Mouse (Mus musculus) midbrain, embryonic 14.5 days (tissue): ENCODE measurements around the gene Psd. TPM values are rescaled to one million over a fixed set of nuclear protein-coding genes. Genes with fewer than 3 reads are reported as not detected.

Source experiments
- ATAC-seq: fragments of 200-750 bp; cut with Nextera tagmentation; 2 replicates; pipeline ENCODE4 v1.8.0; 2017; ENCODE audit warnings: moderate number of reproducible peaks, moderate library complexity; ENCODE audit not compliant: low FRiP score, low TSS enrichment
- DNase-seq: peaks from one replicate; pipeline ENCODE4 v3.0.0-alpha.2; 2015
- H3K27ac ChIP-seq: fragments of 300-500 bp; sonication (generic); replicated peaks from 2 replicates; pipeline ENCODE4 v1.5.1; 2014; ENCODE audit warnings: mild to moderate bottlenecking, low read depth, low read length, moderate library complexity
- H3K27me3 ChIP-seq: fragments of 300-500 bp; sonication (generic); 2 replicates; pipeline ENCODE4 v1.6.1; 2014; ENCODE audit warnings: low read length, control low read depth, mixed read lengths; ENCODE audit not compliant: control insufficient read depth, insufficient read depth
- H3K36me3 ChIP-seq: fragments of 300-500 bp; sonication (generic); 2 replicates; pipeline ENCODE4 v1.6.1; 2014; ENCODE audit warnings: low read length, control low read depth; ENCODE audit not compliant: control insufficient read depth, insufficient read depth
- H3K4me1 ChIP-seq: fragments of 300-500 bp; sonication (generic); 2 replicates; pipeline ENCODE4 v1.6.1; 2014; ENCODE audit warnings: mild to moderate bottlenecking, antibody characterized with exemption, low read length, control low read depth; ENCODE audit not compliant: control insufficient read depth, insufficient read depth
- H3K4me2 ChIP-seq: fragments of 300-500 bp; sonication (generic); 2 replicates; pipeline ENCODE4 v1.6.1; 2014; ENCODE audit warnings: mild to moderate bottlenecking, low read length, moderate library complexity
- H3K4me3 ChIP-seq: fragments of 300-500 bp; sonication (generic); replicated peaks from 2 replicates; pipeline ENCODE4 v1.5.1; 2014; ENCODE audit warnings: low read depth, low read length
- H3K9ac ChIP-seq: fragments of 300-500 bp; sonication (generic); replicated peaks from 2 replicates; pipeline ENCODE4 v1.6.1; 2014; ENCODE audit warnings: mild to moderate bottlenecking, low read length, moderate library complexity
- H3K9me3 ChIP-seq: fragments of 300-500 bp; sonication (generic); 2 replicates; pipeline ENCODE4 v1.6.1; 2016; ENCODE audit warnings: low read length, control low read depth, mixed read lengths; ENCODE audit not compliant: control insufficient read depth
- WGBS: fragments of 180-500 bp; shearing (Covaris S2); extraction: QIAGEN DNeasy Blood & Tissue Kit; methylation state at CpG from one replicate; pipeline ENCODE4 v1.1.7; 2014; 5-methylcytosine and 5-hydroxymethylcytosine counted together
- polyA plus RNA-seq: library from polyadenylated mRNA; unstranded; fragments of >200 nt; fragmentation: Nextera tagmentation; extraction: Ambion mirVana; gene quantifications from 2 replicates; pipeline ENCODE4 v1.2.1, GENCODE M21; 2014

The Psd gene
- polyA plus RNA-seq, 1 experiment from 2014 or later: 112 TPM

DNA sequence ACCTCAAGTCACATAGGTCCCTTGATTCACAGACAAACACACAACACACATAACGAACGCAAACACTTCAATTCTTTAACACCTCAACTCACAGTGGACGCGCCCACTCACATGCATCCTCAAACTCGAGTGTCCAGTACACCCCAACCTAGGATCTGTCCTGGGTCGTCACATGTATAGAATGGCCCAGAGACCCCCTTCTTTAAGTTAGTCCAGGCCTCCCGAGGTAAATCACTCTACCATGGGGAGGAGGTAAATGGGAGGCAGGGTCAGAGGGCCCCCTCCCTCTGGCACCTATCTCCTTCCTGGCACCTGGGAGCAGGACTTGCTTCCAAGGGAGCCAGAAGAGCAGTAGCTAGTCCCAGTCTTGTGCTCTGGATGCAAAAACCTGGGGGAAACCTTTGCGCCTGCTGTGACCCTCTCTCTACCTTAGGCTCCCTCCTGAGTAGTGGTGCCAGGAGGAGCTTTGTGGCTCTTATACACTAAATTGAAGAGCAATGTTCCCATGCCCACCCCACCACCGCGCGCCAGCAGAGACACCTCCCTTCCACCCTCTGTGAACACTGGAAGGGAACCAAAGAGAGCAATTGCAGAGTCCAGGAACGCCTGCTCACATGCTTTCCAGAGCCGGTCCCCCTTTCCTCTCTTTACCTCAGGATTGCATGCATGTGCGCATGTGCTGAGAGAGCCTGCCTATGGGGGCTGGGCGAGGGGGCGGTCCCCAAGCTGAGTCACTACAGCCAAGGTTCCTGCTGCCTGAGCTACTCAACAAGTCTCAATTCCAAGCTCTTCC, 8.2 kb downstream of the Psd start:
- 11% methylated on average over 16 of the region's 16 CpGs for WGBS
- H3K4me1 ChIP-seq: peaks cover 52% of the 10 kb centered on the region
- peaks cover 49% of the 10 kb centered on the region for H3K27me3 ChIP-seq
- ATAC-seq: peak; percentile 41; the same call in 1 of the 2 replicates
- peak overlapping the region; percentile 73 for H3K4me2 ChIP-seq
- no peaks in the 10 kb centered on the region for H3K9me3 ChIP-seq
- H3K9ac ChIP-seq: no peak overlapping the region
- DNase-seq: peak; percentile 87
- H3K4me3 ChIP-seq: peak overlapping the region; percentile 54
- 0 out of 2 replicates have a peak overlapping the region, but pooled peaks have one; percentile 6 for H3K27ac ChIP-seq
- peaks cover 18% of the 10 kb centered on the region for H3K36me3 ChIP-seq

DNA sequence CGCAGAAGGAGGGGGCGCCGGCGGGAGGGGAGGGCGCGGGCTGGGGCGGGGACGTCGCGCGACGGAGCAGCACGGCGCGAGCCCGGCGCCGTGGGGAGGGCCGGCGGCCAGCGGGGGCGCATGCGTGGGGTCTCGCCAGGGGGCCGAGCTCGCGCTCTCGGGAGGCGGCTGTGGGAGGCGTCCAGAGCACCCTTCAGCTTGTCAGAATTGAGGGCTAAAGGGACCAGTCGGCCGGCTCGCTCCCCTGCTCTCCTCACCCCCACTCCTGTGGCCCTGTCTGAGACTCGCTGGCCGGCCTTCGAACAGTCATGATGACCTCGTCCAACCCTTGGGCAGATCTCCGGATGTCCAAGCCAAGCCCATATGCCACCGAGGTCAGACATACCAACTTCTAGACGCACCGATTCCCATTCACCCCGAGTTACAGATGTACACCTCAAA, 8.9 kb downstream of the Psd start:
- DNase-seq (peak; percentile 72), ATAC-seq (no peak)
- peaks cover 53% of the 10 kb centered on the region for H3K27me3 ChIP-seq

DNA sequence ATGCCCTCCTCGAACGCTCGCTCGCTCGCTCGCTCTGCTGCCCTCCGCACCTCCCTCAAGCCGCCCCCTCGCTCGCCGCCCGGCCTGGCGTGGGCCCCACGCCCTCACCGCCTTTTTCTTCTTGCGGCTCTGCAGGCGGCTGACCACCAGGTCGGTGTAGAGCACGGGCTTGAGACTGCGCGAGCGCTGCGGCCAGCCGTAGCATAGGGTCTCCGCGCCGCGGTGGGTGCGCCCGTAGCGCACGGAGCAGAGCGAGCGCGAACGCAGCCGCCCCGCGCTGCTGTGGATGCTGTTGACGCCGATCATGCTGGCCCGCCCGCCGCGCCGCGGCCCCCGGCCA, 9.4 kb downstream of the Psd start:
- Histone ChIP-seq H3K27me3 (peaks cover 53% of the 10 kb centered on the region), H3K27ac (peak overlapping the region; percentile 63)
- no peak for ATAC-seq

More for the DNA sequence above, 8.9 kb downstream of the Psd start:
- peak overlapping the region; percentile 54 for H3K4me3 ChIP-seq
- H3K4me1 ChIP-seq: peaks cover 52% of the 10 kb centered on the region
- H3K9ac ChIP-seq: peak overlapping the region; percentile 69
- 1% methylated on average over 38 of the region's 42 CpGs for WGBS
- peak overlapping the region; percentile 73 for H3K4me2 ChIP-seq
- H3K27ac ChIP-seq: peak overlapping the region; percentile 63
- no peaks in the 10 kb centered on the region for H3K9me3 ChIP-seq
- H3K36me3 ChIP-seq: peaks cover 23% of the 10 kb centered on the region

DNA sequence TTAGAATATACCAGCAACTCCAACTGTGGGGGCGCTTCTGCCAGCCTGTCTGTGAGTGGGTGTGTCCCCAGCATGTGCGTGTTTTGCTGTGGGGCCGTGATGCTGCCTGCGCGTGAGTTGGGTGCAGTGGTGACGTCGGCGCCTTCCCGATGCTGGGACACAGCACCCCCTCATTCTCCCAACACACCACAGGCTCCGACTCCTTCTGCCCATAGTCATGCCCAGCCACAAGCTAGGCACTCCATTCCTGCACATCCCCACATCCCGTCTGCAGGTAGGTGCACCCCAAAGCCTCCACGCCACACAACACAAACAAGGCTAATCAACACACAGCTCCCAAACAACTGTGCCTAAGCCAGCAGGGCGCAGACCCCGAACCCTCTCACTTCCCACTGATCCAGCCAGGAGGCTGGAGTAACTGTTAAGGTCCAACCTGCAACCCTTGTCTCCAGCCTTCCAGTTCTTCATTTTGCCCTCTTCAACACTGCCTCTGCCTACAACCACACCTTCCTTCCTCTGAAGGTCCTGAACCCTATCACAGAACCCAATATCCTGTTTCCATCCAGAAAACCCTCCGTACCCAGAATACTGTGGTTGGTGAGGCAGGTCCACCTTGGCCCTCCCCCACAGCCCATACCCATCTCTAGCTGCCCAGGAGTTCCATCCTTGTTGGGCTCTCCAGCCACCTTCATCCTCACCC, 10.0 kb downstream of the Psd start:
- Histone ChIP-seq H3K9ac (peak overlapping the region; percentile 69), H3K36me3 (peaks cover 31% of the 10 kb centered on the region), H3K27me3 (peaks cover 53% of the 10 kb centered on the region), H3K9me3 (no peaks in the 10 kb centered on the region), H3K27ac (peak overlapping the region; percentile 63; the same call in 1 of the 2 replicates), H3K4me1 (peaks cover 41% of the 10 kb centered on the region), H3K4me2 (peak overlapping the region; percentile 73), H3K4me3 (peak overlapping the region; percentile 54)
- 27% methylated on average over 15 of the region's 15 CpGs for WGBS
- ATAC-seq (no peak), DNase-seq (no peak)

More for the DNA sequence above, 9.4 kb downstream of the Psd start:
- H3K4me2 ChIP-seq: peak overlapping the region; percentile 73
- H3K4me1 ChIP-seq: peaks cover 46% of the 10 kb centered on the region
- H3K36me3 ChIP-seq: peaks cover 26% of the 10 kb centered on the region
- H3K9ac ChIP-seq: peak overlapping the region; percentile 69
- no peaks in the 10 kb centered on the region for H3K9me3 ChIP-seq
- peak; percentile 64 for DNase-seq
- peak overlapping the region; percentile 54 for H3K4me3 ChIP-seq
- WGBS: under 1% methylated on average over 47 of the region's 48 CpGs

DNA sequence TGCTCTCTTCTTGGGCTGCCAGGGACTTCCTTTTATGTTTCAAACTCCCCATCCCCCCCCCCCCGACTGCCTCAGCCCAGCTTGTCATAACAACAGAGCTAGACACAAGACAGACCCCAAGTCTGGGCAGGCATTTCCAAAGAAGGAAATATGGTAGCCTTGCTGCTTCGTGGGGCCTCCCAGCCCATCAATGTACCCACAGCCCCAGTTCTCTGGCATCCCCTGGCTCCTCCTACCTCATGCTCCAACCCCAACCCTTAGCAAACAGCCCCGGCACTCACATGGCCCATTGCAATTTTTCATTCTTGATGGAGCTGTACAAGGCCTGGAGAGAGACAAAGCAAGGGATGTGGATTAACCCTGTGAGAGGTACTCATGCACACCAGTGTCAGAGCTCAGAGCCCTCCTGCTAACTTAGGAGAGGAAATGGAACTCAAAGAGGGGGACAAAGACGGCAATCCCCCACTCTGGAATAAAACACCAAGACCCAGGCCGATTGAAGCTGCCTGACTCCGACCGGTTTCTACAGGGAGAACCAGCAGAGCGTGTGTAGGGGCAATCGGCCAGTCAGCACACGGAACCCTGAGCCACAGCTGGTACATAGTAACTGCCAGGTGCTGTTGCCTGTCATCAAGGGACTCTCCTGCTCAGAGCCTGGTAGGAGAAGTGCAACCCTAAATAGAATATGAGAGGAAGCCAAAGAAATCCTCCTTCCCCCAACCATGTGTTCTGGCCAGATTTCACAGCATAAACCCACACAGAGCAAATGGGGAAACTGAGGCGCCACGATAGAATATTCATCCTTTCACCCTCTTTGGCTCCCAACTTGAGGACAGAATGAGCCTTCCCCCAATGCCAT, 11.0 kb downstream of the Psd start:
- WGBS: 48% methylated on average over 12 of the region's 12 CpGs
- peaks cover 31% of the 10 kb centered on the region for H3K4me1 ChIP-seq
- no peak for DNase-seq

DNA sequence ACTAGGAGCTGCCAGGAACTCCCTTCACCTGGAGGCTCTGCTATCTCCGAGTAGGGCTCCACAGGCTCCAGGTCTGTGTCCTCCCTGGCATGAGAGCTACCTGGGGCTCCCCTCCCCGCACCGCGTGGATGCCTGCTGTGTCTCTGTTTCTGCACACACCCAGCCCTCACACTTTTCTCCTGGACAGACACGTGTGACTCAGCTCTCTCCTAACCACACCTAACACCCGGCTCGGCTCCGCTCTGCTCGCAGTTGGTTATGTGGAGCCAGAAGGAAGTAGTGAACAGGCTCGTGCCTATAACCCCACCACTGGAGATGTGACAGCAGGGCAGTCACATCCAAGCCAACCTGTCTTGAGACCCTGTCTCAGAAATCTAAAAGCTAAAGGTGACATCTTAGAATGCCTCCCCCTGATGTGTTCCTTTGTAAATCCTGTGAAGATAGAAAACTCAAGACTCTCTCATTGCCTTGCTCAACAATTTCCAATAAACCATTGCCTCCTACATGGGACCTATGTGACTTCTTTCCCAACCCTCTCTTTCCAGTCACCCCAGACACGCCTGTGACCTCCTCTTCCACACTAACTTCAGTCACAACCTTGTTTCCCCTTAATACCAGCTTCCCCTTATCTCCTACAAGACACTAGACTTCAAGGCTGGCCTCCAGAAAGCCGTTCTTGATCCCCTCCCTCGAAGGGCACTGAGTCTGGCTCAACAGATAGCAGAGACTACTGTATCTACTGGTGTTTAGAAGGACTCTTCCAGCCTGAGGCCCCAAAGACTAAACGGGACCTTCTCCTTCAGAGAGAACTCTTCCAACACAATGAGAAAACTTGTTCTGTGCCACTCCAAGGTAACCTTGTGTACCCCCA, 11.8 kb downstream of the Psd start:
- Histone ChIP-seq H3K27me3 (peaks cover 53% of the 10 kb centered on the region), H3K27ac (no peak overlapping the region), H3K4me3 (no peak overlapping the region), H3K4me1 (peaks cover 26% of the 10 kb centered on the region), H3K36me3 (peaks cover 38% of the 10 kb centered on the region), H3K9ac (no peak overlapping the region), H3K9me3 (no peaks in the 10 kb centered on the region), H3K4me2 (no peak overlapping the region)
- WGBS: 43% methylated on average over 14 of the region's 14 CpGs
- ATAC-seq (no peak), DNase-seq (no peak)

More for the DNA sequence above, 11.0 kb downstream of the Psd start:
- Histone ChIP-seq H3K36me3 (peaks cover 38% of the 10 kb centered on the region), H3K9me3 (no peaks in the 10 kb centered on the region), H3K9ac (peak overlapping the region; percentile 23; the same call in 1 of the 2 replicates), H3K27me3 (peaks cover 53% of the 10 kb centered on the region), H3K27ac (no peak overlapping the region), H3K4me3 (peak overlapping the region; percentile 54; the same call in 1 of the 2 replicates), H3K4me2 (peak overlapping the region; percentile 73)
- no peak for ATAC-seq

DNA sequence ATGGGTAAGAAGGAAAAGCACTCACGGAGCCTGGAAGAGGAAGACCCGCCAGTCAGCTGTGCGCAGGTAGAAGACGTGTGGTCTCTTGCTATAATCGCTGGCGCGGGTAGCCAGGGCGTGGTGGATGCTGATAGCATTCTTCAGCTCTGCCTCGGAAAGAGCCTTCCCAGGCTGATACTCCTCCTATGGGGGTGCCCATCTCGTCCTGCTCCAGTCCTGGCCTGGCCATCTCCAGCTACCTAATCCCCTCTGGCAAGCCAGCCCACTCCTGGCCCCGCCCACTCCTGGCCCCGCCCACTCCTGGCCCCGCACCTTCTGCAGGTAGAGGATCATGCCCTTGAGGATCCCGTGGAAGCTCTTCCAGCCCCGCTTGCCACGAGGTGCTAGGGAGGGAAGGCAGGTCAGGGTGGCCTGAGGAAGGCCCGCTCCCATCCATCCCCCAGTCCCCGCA, 12.8 kb downstream of the Psd start:
- no peak overlapping the region for H3K9ac ChIP-seq
- peaks cover 47% of the 10 kb centered on the region for H3K27me3 ChIP-seq
- ATAC-seq: no peak

More for the DNA sequence above, 12.8 kb downstream of the Psd start:
- Histone ChIP-seq H3K27ac (no peak overlapping the region), H3K4me1 (peaks cover 18% of the 10 kb centered on the region), H3K9me3 (no peaks in the 10 kb centered on the region), H3K36me3 (peaks cover 38% of the 10 kb centered on the region), H3K4me2 (no peak overlapping the region), H3K4me3 (no peak overlapping the region)
- DNase-seq: no peak
- 15% methylated on average over 18 of the region's 18 CpGs for WGBS
